Mouse (Mus musculus) E14TG2a.4 (cell line): ENCODE results near the gene Grb2.

Experiments
- H3K27me3 ChIP-seq: 2 replicates; pipeline ENCODE4 v1.6.1; 2014; ENCODE audit warnings: low read length, control low read depth; ENCODE audit not compliant: insufficient read depth
- H3K36me3 ChIP-seq: 2 replicates; pipeline ENCODE4 v1.6.1; 2014; ENCODE audit warnings: low read length, control low read depth; ENCODE audit not compliant: insufficient read depth
- H3K4me1 ChIP-seq: replicated peaks from 2 replicates; pipeline ENCODE4 v1.6.1; 2014; ENCODE audit warnings: low read depth, low read length, control low read depth
- H3K4me3 ChIP-seq: replicated peaks from 2 replicates; pipeline ENCODE4 v1.5.1; 2014; ENCODE audit warnings: mild to moderate bottlenecking, low read length
- H3K9me3 ChIP-seq: 2 replicates; pipeline ENCODE4 v1.6.1; 2014; ENCODE audit warnings: low read length, control low read depth
- CTCF ChIP-seq: conservative IDR thresholded peaks from 2 replicates; pipeline ENCODE4 v1.5.1; 2014; ENCODE audit warnings: low read length
- NANOG ChIP-seq: IDR thresholded peaks from 2 replicates; pipeline ENCODE4 v1.6.1; 2014; ENCODE audit warnings: borderline replicate concordance, low read length, mixed read lengths
- POU5F1 ChIP-seq: IDR thresholded peaks from 2 replicates; pipeline ENCODE4 v1.6.1; 2014; ENCODE audit warnings: low read length, borderline replicate concordance

The Grb2 gene

DNA sequence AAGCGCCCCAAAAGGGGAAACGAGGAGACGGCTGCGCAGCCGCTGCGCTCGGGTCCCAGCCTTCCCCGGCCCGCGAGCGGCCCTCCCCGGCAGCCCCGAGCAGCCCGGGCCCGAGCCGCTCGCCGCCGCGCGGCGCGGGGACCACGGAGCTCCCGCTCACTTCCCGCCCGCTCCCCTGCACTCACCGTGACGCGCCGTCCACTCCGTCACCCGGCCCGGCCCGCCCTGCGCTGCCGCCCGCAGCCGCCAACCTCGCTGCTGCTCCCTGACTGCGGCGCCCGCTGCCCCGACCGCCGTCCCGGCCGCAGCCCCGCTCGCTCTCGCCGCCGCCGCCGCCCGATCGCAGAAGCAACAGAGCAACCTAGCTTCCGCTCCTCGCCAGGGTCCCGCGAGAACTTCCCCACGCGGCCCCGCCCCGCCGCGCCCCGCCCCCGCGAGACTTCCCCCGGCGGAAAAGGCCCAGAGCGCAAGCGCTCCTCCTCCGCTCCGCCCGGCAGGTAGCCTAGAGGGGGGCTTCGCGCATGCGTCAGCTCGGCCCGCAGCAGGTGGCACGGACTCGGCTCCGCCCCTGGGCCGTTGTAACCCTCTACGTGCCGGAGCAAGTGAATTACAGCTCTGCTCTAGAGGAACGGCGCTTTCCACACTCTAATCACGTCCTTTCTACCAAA is at the start of gene Grb2:
Gene Grb2 (minus strand): TSS at position 389 of the 668 bp plus-strand sequence.
- TF ChIP-seq NANOG, result no peak
- Histone ChIP-seq H3K27me3 (no peaks in the 10 kb centered on the region), H3K4me3 (peak within 1 kb of the TSS; percentile 98), H3K36me3 (no peaks in the 10 kb centered on the region), H3K9me3 (no peaks in the 10 kb centered on the region; the same call in 1 of the 2 replicates), H3K4me1 (peaks cover 69% of the 10 kb centered on the region)

DNA sequence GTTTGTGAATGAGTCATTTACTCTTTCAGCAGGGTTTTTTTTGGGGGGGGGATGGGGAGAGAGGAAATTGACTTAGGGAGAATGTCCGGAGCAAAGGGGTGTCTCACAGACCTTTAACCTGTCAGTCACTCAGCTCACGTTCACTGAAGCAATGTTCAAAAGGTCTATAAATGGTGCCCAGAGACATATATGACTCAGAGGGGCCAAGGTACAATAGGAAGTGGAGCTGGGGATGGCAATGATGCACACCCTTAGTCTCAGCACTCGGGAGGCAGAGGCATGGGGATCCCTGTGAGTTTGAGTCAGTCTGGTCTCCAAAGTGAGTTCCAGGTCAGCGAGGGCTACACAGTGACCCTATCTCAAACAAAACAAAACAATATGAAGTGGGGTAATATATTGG is 45.1 kb upstream of the Grb2 start:
- Histone ChIP-seq H3K27me3 (no peaks in the 10 kb centered on the region), H3K4me1 (peaks cover 5% of the 10 kb centered on the region; the same call in 1 of the 2 replicates), H3K36me3 (no peaks in the 10 kb centered on the region), H3K4me3 (no peak overlapping the region), H3K9me3 (no peaks in the 10 kb centered on the region)
- no peak for TF ChIP-seq POU5F1
- no peak for TF ChIP-seq CTCF
- TF ChIP-seq NANOG, result no peak

DNA sequence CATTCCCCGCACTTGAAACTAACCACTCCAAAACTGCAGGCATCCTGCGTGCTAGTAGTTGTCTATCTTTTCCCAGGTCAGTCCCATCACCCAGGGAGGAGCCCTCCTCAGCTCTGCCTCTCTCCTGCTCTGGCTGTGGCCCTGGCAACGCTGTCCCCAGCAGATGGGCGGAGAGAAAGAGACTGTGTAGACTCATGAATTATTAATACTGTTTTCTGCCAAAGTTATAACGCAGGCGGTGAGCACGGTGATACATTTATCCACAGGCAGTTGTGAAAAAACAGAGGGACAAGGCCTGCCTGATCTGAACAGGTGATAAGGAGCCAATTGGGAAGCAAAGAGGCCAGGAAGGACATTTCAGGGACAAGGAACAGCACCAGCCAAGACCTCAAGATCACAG is 44.3 kb upstream of the Grb2 start:
- Histone ChIP-seq H3K27me3 (peaks cover 3% of the 10 kb centered on the region; the same call in 1 of the 2 replicates), H3K4me1 (peaks cover 12% of the 10 kb centered on the region), H3K36me3 (no peaks in the 10 kb centered on the region), H3K4me3 (peak overlapping the region; percentile 63), H3K9me3 (no peaks in the 10 kb centered on the region)
- TF ChIP-seq CTCF (no peak), NANOG (no peak), POU5F1 (no peak)

DNA sequence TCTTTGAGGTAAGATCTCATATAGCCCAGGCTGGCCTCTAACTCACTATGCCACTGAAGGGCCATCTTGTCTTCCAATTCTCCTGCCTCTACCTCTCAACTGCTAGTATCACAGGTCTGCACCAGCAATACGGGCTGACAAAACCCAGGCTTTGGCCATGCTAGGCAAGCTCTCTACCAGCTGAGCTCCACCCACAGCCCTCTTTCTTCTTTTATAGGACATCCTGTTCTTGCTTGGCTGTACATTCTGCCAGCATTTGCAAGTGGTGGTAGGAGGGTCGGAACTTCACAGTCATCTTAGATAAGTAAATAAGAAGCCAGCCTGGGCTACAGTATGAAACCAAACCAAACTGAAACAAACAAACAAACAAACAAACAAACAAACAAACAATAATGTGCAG is 43.3 kb upstream of the Grb2 start:
- peaks cover 3% of the 10 kb centered on the region; the same call in 1 of the 2 replicates for H3K27me3 ChIP-seq
- H3K36me3 ChIP-seq, result no peaks in the 10 kb centered on the region
- peaks cover 20% of the 10 kb centered on the region for H3K4me1 ChIP-seq
- H3K9me3 ChIP-seq, result no peaks in the 10 kb centered on the region
- TF ChIP-seq NANOG (no peak), CTCF (no peak), POU5F1 (no peak)
- no peak overlapping the region for H3K4me3 ChIP-seq

DNA sequence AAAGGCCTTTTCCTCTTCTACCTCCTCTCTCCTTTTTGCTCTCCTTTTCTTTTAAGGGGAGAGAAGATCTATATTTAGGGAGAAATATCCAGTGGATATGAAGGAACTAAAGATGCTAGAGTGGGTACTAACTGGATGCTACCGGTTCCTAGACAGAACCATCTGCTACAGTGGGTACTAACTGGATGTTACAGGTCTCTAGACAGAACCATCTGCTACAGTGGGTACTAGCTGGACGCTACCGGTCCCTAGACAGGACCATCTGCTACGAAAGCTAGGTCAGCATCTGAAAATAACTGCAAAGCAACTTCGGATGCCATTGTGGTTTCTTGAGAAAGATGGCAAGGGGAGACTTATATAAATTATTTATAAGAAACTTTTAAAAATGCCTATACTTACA is 41.4 kb upstream of the Grb2 start:
- H3K36me3 ChIP-seq, result no peaks in the 10 kb centered on the region
- peaks cover 23% of the 10 kb centered on the region for H3K4me1 ChIP-seq
- H3K4me3 ChIP-seq, result no peak overlapping the region
- TF ChIP-seq CTCF, result no peak
- TF ChIP-seq NANOG, result no peak
- TF ChIP-seq POU5F1, result no peak
- no peaks in the 10 kb centered on the region for H3K9me3 ChIP-seq
- peaks cover 3% of the 10 kb centered on the region; the same call in 1 of the 2 replicates for H3K27me3 ChIP-seq

GRCm38 (mm10) chr11:115747351-115747750 is 39.0 kb upstream of the Grb2 start:
- Histone ChIP-seq H3K4me3 (no peak overlapping the region), H3K27me3 (peaks cover 6% of the 10 kb centered on the region; the same call in 1 of the 2 replicates), H3K36me3 (no peaks in the 10 kb centered on the region), H3K4me1 (peaks cover 18% of the 10 kb centered on the region), H3K9me3 (no peaks in the 10 kb centered on the region)
- TF ChIP-seq NANOG (no peak), CTCF (no peak), POU5F1 (no peak)

GRCm38 (mm10) chr11:115746762-115747161 is 38.4 kb upstream of the Grb2 start:
- H3K4me3 ChIP-seq, result no peak overlapping the region
- no peaks in the 10 kb centered on the region for H3K36me3 ChIP-seq
- no peak for TF ChIP-seq NANOG
- TF ChIP-seq POU5F1, result no peak
- TF ChIP-seq CTCF, result no peak

GRCm38 (mm10) chr11:115746109-115746508 is 37.7 kb upstream of the Grb2 start:
- Histone ChIP-seq H3K4me1 (peaks cover 18% of the 10 kb centered on the region), H3K27me3 (peaks cover 6% of the 10 kb centered on the region; the same call in 1 of the 2 replicates), H3K9me3 (no peaks in the 10 kb centered on the region), H3K36me3 (no peaks in the 10 kb centered on the region), H3K4me3 (no peak overlapping the region)
- TF ChIP-seq CTCF (no peak), NANOG (no peak), POU5F1 (no peak)

More at GRCm38 (mm10) chr11:115746762-115747161, 38.4 kb upstream of the Grb2 start:
- peaks cover 18% of the 10 kb centered on the region for H3K4me1 ChIP-seq
- no peaks in the 10 kb centered on the region for H3K9me3 ChIP-seq
- peaks cover 6% of the 10 kb centered on the region; the same call in 1 of the 2 replicates for H3K27me3 ChIP-seq

DNA sequence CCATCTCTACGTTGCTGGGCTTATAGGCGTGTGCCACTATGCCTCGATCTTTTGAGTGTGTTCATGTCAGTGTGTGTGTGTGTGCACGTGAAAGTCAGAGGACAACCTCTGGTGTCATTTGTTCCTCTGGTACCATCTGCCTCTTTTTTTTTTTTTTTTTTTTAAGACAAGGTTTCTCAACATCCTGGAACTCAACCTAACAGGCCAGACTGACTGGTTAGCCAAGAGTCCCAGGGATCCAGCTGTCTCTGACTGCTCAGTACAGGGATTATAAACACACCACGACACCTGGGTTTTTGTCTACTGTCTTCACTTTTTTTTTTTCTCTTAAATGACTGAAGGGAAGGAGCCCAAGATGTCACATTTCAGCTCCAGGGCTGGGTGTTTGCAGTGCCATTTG is 36.0 kb upstream of the Grb2 start:
- no peak for TF ChIP-seq NANOG
- TF ChIP-seq CTCF, result no peak
- no peak for TF ChIP-seq POU5F1
- Histone ChIP-seq H3K4me3 (no peak overlapping the region), H3K36me3 (no peaks in the 10 kb centered on the region), H3K27me3 (peaks cover 6% of the 10 kb centered on the region; the same call in 1 of the 2 replicates), H3K9me3 (no peaks in the 10 kb centered on the region), H3K4me1 (peaks cover 18% of the 10 kb centered on the region)
